Mouse (Mus musculus): ENCODE data around the gene Ankrd45. TPM values are rescaled to one million over a fixed set of nuclear protein-coding genes. Genes with fewer than 3 reads are reported as not detected.

Ankrd45 gene
- polyA plus RNA-seq, 1 experiment from 2014 or later: 0.53 TPM

DNA sequence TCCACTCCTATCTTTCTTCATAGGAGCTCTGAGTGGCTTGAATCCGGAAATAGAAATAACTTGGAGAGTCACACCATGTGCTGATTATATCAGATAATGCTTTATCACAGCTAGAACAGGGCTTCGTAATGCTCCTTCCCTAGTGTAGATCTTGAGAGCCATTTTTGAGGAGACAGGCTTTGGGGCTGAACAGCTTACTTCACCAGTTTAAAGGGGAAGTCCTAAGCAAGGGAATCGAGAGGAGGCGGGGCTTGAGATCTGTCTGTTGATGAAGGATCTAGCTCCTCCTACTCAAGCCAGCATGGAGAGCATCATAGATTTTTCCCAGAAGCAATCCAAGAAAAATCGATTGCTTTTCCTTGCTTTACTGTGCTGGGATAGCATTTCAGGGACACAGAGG is 57.4 kb downstream of the Ankrd45 start:
- ATAC-seq (replicated peaks; ENCODE audit: low FRiP score): no peak

GRCm38 (mm10) chr1:161214465-161214864 is 72.0 kb downstream of the Ankrd45 start:
- whole genome bisulfite sequencing: 28% methylated on average over 4 of the region's 4 CpGs
- DNase-seq (ENCODE audit: low spot score) (no peak), ATAC-seq (replicated peaks; ENCODE audit: low FRiP score) (no peak)
- Histone ChIP-seq H3K4me1 (replicated peaks; ENCODE audit: control insufficient read depth, insufficient read depth, low read length) (no peaks in the 10 kb centered on the region), H3K9ac (ENCODE audit: low read depth, low read length) (no peak overlapping the region), H3K36me3 (ENCODE audit: control insufficient read depth, insufficient read depth, low read length) (no peaks in the 10 kb centered on the region), H3K4me3 (ENCODE audit: low read depth, low read length) (no peak overlapping the region), H3K4me2 (no peak overlapping the region), H3K27ac (ENCODE audit: low read depth, low read length) (no peak overlapping the region), H3K9me3 (ENCODE audit: control insufficient read depth, low read length) (no peaks in the 10 kb centered on the region), H3K27me3 (replicated peaks; ENCODE audit: control insufficient read depth, insufficient read depth, low read length) (no peaks in the 10 kb centered on the region)

More for the DNA sequence above, 57.4 kb downstream of the Ankrd45 start:
- no peak overlapping the region for H3K27ac ChIP-seq (ENCODE audit: low read depth, low read length)
- 52% methylated on average over 5 of the region's 5 CpGs for WGBS
- no peak for DNase-seq (ENCODE audit: low spot score)
- no peak overlapping the region for H3K4me2 ChIP-seq
- no peak overlapping the region for H3K9ac ChIP-seq (ENCODE audit: low read depth, low read length)
- no peak overlapping the region for H3K4me3 ChIP-seq (ENCODE audit: low read depth, low read length)
- H3K9me3 ChIP-seq (ENCODE audit: control insufficient read depth, low read length): no peaks in the 10 kb centered on the region
- no peaks in the 10 kb centered on the region; the same call in 1 of the 2 replicates for H3K4me1 ChIP-seq (replicated peaks; ENCODE audit: control insufficient read depth, insufficient read depth, low read length)
- H3K36me3 ChIP-seq (ENCODE audit: control insufficient read depth, insufficient read depth, low read length): no peaks in the 10 kb centered on the region
- H3K27me3 ChIP-seq (replicated peaks; ENCODE audit: control insufficient read depth, insufficient read depth, low read length): no peaks in the 10 kb centered on the region

- Histone ChIP-seq H3K27me3 (replicated peaks; ENCODE audit: control insufficient read depth, insufficient read depth, low read length) (no peaks in the 10 kb centered on the region), H3K4me2 (no peak overlapping the region), H3K27ac (ENCODE audit: low read depth, low read length) (no peak overlapping the region), H3K9ac (ENCODE audit: low read depth, low read length) (no peak overlapping the region), H3K9me3 (ENCODE audit: control insufficient read depth, low read length) (no peaks in the 10 kb centered on the region), H3K4me1 (replicated peaks; ENCODE audit: control insufficient read depth, insufficient read depth, low read length) (no peaks in the 10 kb centered on the region), H3K36me3 (ENCODE audit: control insufficient read depth, insufficient read depth, low read length) (no peaks in the 10 kb centered on the region), H3K4me3 (ENCODE audit: low read depth, low read length) (no peak overlapping the region)
- no peak for ATAC-seq (replicated peaks; ENCODE audit: low FRiP score)
- DNase-seq (ENCODE audit: low spot score): no peak
- whole genome bisulfite sequencing: 62% methylated on average over 3 of the region's 3 CpGs
These were observed 77.3 kb downstream of the Ankrd45 start for GRCm38 (mm10) chr1:161219816-161220215.

Other genes starting within 250 kb of the Ankrd45 start
- gene Rc3h1, start 236.3 kb upstream of the Ankrd45 start, polyA plus RNA-seq (2014; fragmentation: Nextera tagmentation; extraction: Ambion mirVana): 5.6 and 5.9 TPM in 2 replicates
- 209 and 215 TPM in 2 replicates for gene Serpinc1, start 164.1 kb upstream of the Ankrd45 start, polyA plus RNA-seq (2014; fragmentation: Nextera tagmentation; extraction: Ambion mirVana)
- 3.4 and 4.8 TPM in 2 replicates for gene Zbtb37, start 107.8 kb upstream of the Ankrd45 start, polyA plus RNA-seq (2014; fragmentation: Nextera tagmentation; extraction: Ambion mirVana)
- gene Dars2, start 72.0 kb upstream of the Ankrd45 start, polyA plus RNA-seq (2014; fragmentation: Nextera tagmentation; extraction: Ambion mirVana): 68.3 and 84.3 TPM in 2 replicates
- gene Cenpl, start 72.0 kb upstream of the Ankrd45 start, polyA plus RNA-seq (2014; fragmentation: Nextera tagmentation; extraction: Ambion mirVana): 34.7 and 39.0 TPM in 2 replicates
- 14.6 and 16.0 TPM in 2 replicates for gene Klhl20, start 11.2 kb upstream of the Ankrd45 start, polyA plus RNA-seq (2014; fragmentation: Nextera tagmentation; extraction: Ambion mirVana)
- not detected in 2 replicates for gene Tex50, start 16.6 kb downstream of the Ankrd45 start, polyA plus RNA-seq (2014; fragmentation: Nextera tagmentation; extraction: Ambion mirVana)
- gene Prdx6, start 108.5 kb downstream of the Ankrd45 start, polyA plus RNA-seq (2014; fragmentation: Nextera tagmentation; extraction: Ambion mirVana): 744 and 826 TPM in 2 replicates

Measured in liver, embryonic 11.5 days (tissue).